Mouse (Mus musculus) midbrain, embryonic 14.5 days (tissue): ENCODE measurements around the gene Gm21820. TPM values are rescaled to one million over a fixed set of nuclear protein-coding genes. Genes with fewer than 3 reads are reported as not detected.
"Not testable (repeated sequence)": the region's sequence is repeated elsewhere in the genome, so short reads cannot be mapped to it uniquely, and the experiment has no call there.

Experiments
- ATAC-seq: fragments of 200-750 bp; cut with Nextera tagmentation; 2 replicates; pipeline ENCODE4 v1.8.0; 2017; ENCODE audit warnings: moderate number of reproducible peaks, moderate library complexity; ENCODE audit not compliant: low FRiP score, low TSS enrichment
- DNase-seq: peaks from one replicate; pipeline ENCODE4 v3.0.0-alpha.2; 2015
- H3K27ac ChIP-seq: fragments of 300-500 bp; sonication (generic); replicated peaks from 2 replicates; pipeline ENCODE4 v1.5.1; 2014; ENCODE audit warnings: mild to moderate bottlenecking, low read depth, low read length, moderate library complexity
- H3K27me3 ChIP-seq: fragments of 300-500 bp; sonication (generic); 2 replicates; pipeline ENCODE4 v1.6.1; 2014; ENCODE audit warnings: low read length, control low read depth, mixed read lengths; ENCODE audit not compliant: control insufficient read depth, insufficient read depth
- H3K36me3 ChIP-seq: fragments of 300-500 bp; sonication (generic); 2 replicates; pipeline ENCODE4 v1.6.1; 2014; ENCODE audit warnings: low read length, control low read depth; ENCODE audit not compliant: control insufficient read depth, insufficient read depth
- H3K4me1 ChIP-seq: fragments of 300-500 bp; sonication (generic); 2 replicates; pipeline ENCODE4 v1.6.1; 2014; ENCODE audit warnings: mild to moderate bottlenecking, antibody characterized with exemption, low read length, control low read depth; ENCODE audit not compliant: control insufficient read depth, insufficient read depth
- H3K4me2 ChIP-seq: fragments of 300-500 bp; sonication (generic); 2 replicates; pipeline ENCODE4 v1.6.1; 2014; ENCODE audit warnings: mild to moderate bottlenecking, low read length, moderate library complexity
- H3K4me3 ChIP-seq: fragments of 300-500 bp; sonication (generic); replicated peaks from 2 replicates; pipeline ENCODE4 v1.5.1; 2014; ENCODE audit warnings: low read depth, low read length
- H3K9ac ChIP-seq: fragments of 300-500 bp; sonication (generic); replicated peaks from 2 replicates; pipeline ENCODE4 v1.6.1; 2014; ENCODE audit warnings: mild to moderate bottlenecking, low read length, moderate library complexity
- H3K9me3 ChIP-seq: fragments of 300-500 bp; sonication (generic); 2 replicates; pipeline ENCODE4 v1.6.1; 2016; ENCODE audit warnings: low read length, control low read depth, mixed read lengths; ENCODE audit not compliant: control insufficient read depth
- WGBS: fragments of 180-500 bp; shearing (Covaris S2); extraction: QIAGEN DNeasy Blood & Tissue Kit; methylation state at CpG from one replicate; pipeline ENCODE4 v1.1.7; 2014; 5-methylcytosine and 5-hydroxymethylcytosine counted together
- polyA plus RNA-seq: library from polyadenylated mRNA; unstranded; fragments of >200 nt; fragmentation: Nextera tagmentation; extraction: Ambion mirVana; gene quantifications from 2 replicates; pipeline ENCODE4 v1.2.1, GENCODE M21; 2014

The Gm21820 gene
- polyA plus RNA-seq = not detected in 2 replicates

GRCm38 (mm10) chrY:5249341-5249740 is at the start of gene Gm21820:
TSS of gene Gm21820 (minus strand) at chrY:5249441.
- not testable (repeated sequence) for H3K27ac ChIP-seq, H3K9me3 ChIP-seq, H3K4me2 ChIP-seq, H3K36me3 ChIP-seq, ATAC-seq, DNase-seq, H3K9ac ChIP-seq, H3K4me1 ChIP-seq, H3K4me3 ChIP-seq, H3K27me3 ChIP-seq
- 53% methylated on average over 1 of the region's 1 CpGs for WGBS

Other genes starting within 250 kb of the Gm21820 start
- gene Gm20918, start 205.5 kb downstream of the Gm21820 start, polyA plus RNA-seq = not detected in 2 replicates